ENCODE assay signal across 8 mouse cellular contexts in genomic region chrX:139217776-139218175, GRCm38 (mm10). TPM values are rescaled to one million over a fixed set of nuclear protein-coding genes. Genes with fewer than 3 reads are reported as not detected.
DNase-seq lines count a peak whose midpoint lies in the region; ATAC-seq and TF ChIP-seq lines count a peak whose summit lies in the region.

No protein-coding gene starts in this region.

- no peaks in the 10 kb centered on the region for H3K9me3 ChIP-seq in megakaryocyte, embryonic 14.5 days
- no peaks in the 10 kb centered on the region for H3K9me3 ChIP-seq in hindbrain, embryonic 14.5 days (ENCODE audit: control insufficient read depth, low read length)
- no peaks in the 10 kb centered on the region for H3K9me3 ChIP-seq in limb, embryonic 14.5 days (ENCODE audit: control insufficient read depth, low read length)
- H3K9me3 ChIP-seq in stomach, postnatal 0 days (ENCODE audit: control insufficient read depth, low read length): no peaks in the 10 kb centered on the region

- no peaks in the 10 kb centered on the region for H3K4me1 ChIP-seq in megakaryocyte, embryonic 14.5 days
- no peaks in the 10 kb centered on the region for H3K4me1 ChIP-seq in hindbrain, embryonic 14.5 days (replicated peaks; ENCODE audit: control insufficient read depth, insufficient read depth, low read length)
- H3K4me1 ChIP-seq in limb, embryonic 14.5 days (ENCODE audit: control insufficient read depth, insufficient read depth, low read length): no peaks in the 10 kb centered on the region
- H3K4me1 ChIP-seq in stomach, postnatal 0 days (replicated peaks; ENCODE audit: control insufficient read depth, insufficient read depth): no peaks in the 10 kb centered on the region

- WGBS in hindbrain, embryonic 14.5 days: 46% methylated on average over 10 of the region's 10 CpGs
- WGBS in limb, embryonic 14.5 days: 55% methylated on average over 10 of the region's 10 CpGs
- WGBS in stomach, postnatal 0 days: 54% methylated on average over 10 of the region's 10 CpGs

- H3K36me3 ChIP-seq in megakaryocyte, embryonic 14.5 days (replicated peaks; ENCODE audit: low read length): no peaks in the 10 kb centered on the region
- no peaks in the 10 kb centered on the region for H3K36me3 ChIP-seq in hindbrain, embryonic 14.5 days (replicated peaks; ENCODE audit: control insufficient read depth, insufficient read depth)
- H3K36me3 ChIP-seq in limb, embryonic 14.5 days (ENCODE audit: control insufficient read depth, insufficient read depth, low read length): no peaks in the 10 kb centered on the region
- no peaks in the 10 kb centered on the region for H3K36me3 ChIP-seq in stomach, postnatal 0 days (ENCODE audit: control insufficient read depth, insufficient read depth, low read length)

- no peak overlapping the region for H3K27ac ChIP-seq in hindbrain, embryonic 14.5 days
- H3K27ac ChIP-seq in limb, embryonic 14.5 days (replicated peaks; ENCODE audit: low read depth, low read length): peak overlapping the region; percentile 52; the same call in 1 of the 2 replicates
- no peak overlapping the region for H3K27ac ChIP-seq in stomach, postnatal 0 days (replicated peaks)

- TF ChIP-seq POLR2A in limb, embryonic 14.5 days (IDR thresholded peaks at IDR 0.05; ENCODE audit: borderline replicate concordance, extremely low read depth, insufficient read depth, insufficient read length): no peak

- peaks cover 9% of the 10 kb centered on the region for H3K27me3 ChIP-seq in megakaryocyte, embryonic 14.5 days (replicated peaks)
- H3K27me3 ChIP-seq in hindbrain, embryonic 14.5 days (ENCODE audit: control insufficient read depth, insufficient read depth, low read length): peaks cover 3% of the 10 kb centered on the region; the same call in 1 of the 2 replicates
- no peaks in the 10 kb centered on the region for H3K27me3 ChIP-seq in limb, embryonic 14.5 days (ENCODE audit: control insufficient read depth, insufficient read depth, low read length)
- H3K27me3 ChIP-seq in stomach, postnatal 0 days (ENCODE audit: control insufficient read depth, insufficient read depth, low read length): no peaks in the 10 kb centered on the region

- ATAC-seq in megakaryocyte, adult 5-6 weeks (ENCODE audit: poor library complexity, severe bottlenecking): no peak
- no peak for ATAC-seq in hindbrain, embryonic 14.5 days (ENCODE audit: low FRiP score)
- ATAC-seq in limb, embryonic 14.5 days (ENCODE audit: low FRiP score, low read depth): 0 out of 2 replicates have a peak, but pooled peaks have one; percentile 24
- no peak for ATAC-seq in stomach, postnatal 0 days (ENCODE audit: low FRiP score, low TSS enrichment)

- peak overlapping the region; percentile 87 for H3K4me3 ChIP-seq in megakaryocyte, embryonic 14.5 days (replicated peaks)
- H3K4me3 ChIP-seq in hindbrain, embryonic 14.5 days (replicated peaks; ENCODE audit: low read length): peak overlapping the region; percentile 37
- H3K4me3 ChIP-seq in limb, embryonic 14.5 days (replicated peaks; ENCODE audit: low read length): peak overlapping the region; percentile 39
- peak overlapping the region; percentile 37 for H3K4me3 ChIP-seq in stomach, postnatal 0 days (ENCODE audit: low read depth, low read length)

- no peak for TF ChIP-seq EP300 in stomach, postnatal 0 days (optimal IDR thresholded peaks at IDR 0.05)

- H3K9ac ChIP-seq in hindbrain, embryonic 14.5 days: no peak overlapping the region; the same call in 1 of the 2 replicates
- H3K9ac ChIP-seq in limb, embryonic 14.5 days (ENCODE audit: low read depth, low read length, severe bottlenecking): peak overlapping the region; percentile 45
- H3K9ac ChIP-seq in stomach, postnatal 0 days (ENCODE audit: low read length): no peak overlapping the region

- H3K4me2 ChIP-seq in hindbrain, embryonic 14.5 days (replicated peaks): peak overlapping the region; percentile 56
- H3K4me2 ChIP-seq in limb, embryonic 14.5 days (replicated peaks; ENCODE audit: low read depth, low read length, severe bottlenecking): peak overlapping the region; percentile 37
- H3K4me2 ChIP-seq in stomach, postnatal 0 days (replicated peaks; ENCODE audit: low read depth): peak overlapping the region; percentile 43

- DNase-seq in hindbrain, embryonic 14.5 days (ENCODE audit: low spot score): no peak
- no peak for DNase-seq in limb, embryonic 14.5 days (ENCODE audit: low spot score)
- DNase-seq in stomach, postnatal 0 days (ENCODE audit: low spot score): no peak
- no peak for DNase-seq in c-Kit-positive CD71-positive TER-119-positive erythroid progenitor cells, embryonic 14.5 days (ENCODE audit: low spot score)
- no peak for DNase-seq in right cerebral cortex, postnatal 4 days
- DNase-seq in testis, postnatal 14 days (ENCODE audit: low spot score): no peak

- TF ChIP-seq CTCF in stomach, postnatal 0 days (IDR thresholded peaks at IDR 0.05; ENCODE audit: low read depth): no peak

RNA-seq across cellular contexts. Expression of gene Mum1l1, which starts 7.9 kb away (rescaled TPM):
- not detected in 2 replicates for polyA plus RNA-seq in megakaryocyte, embryonic 14.5 days (2012; ENCODE audit: insufficient read depth, low replicate concordance)
- total RNA-seq in megakaryocyte, adult 5-6 weeks (2015): not detected in 2 replicates
- not detected in 2 replicates for total RNA-seq in megakaryocyte, adult 5-6 weeks (2017)
- polyA plus RNA-seq in hindbrain, embryonic 14.5 days (2014; fragmentation: Nextera tagmentation; extraction: Ambion mirVana): 12.1 and 14.3 TPM in 2 replicates
- 13.3 and 17.2 TPM in 2 replicates for polyA plus RNA-seq in limb, embryonic 14.5 days (2012; rRNA removed)
- 39.1 and 52.6 TPM in 2 replicates for polyA plus RNA-seq in limb, embryonic 14.5 days (2014; fragmentation: Nextera tagmentation; extraction: Ambion mirVana)
- polyA plus RNA-seq in stomach, postnatal 0 days (2015; fragmentation: Nextera tagmentation; extraction: Ambion mirVana): 5.6 and 8.2 TPM in 2 replicates

RNA-seq across cellular contexts. Expression of gene 4933428M09Rik, which starts 38.7 kb away (rescaled TPM):
- 0.39 TPM in 1 of 2 replicates, not detected in the other for polyA plus RNA-seq in megakaryocyte, embryonic 14.5 days (2012; ENCODE audit: insufficient read depth, low replicate concordance)
- not detected in 2 replicates for total RNA-seq in megakaryocyte, adult 5-6 weeks (2015)
- total RNA-seq in megakaryocyte, adult 5-6 weeks (2017): not detected in 2 replicates
- polyA plus RNA-seq in hindbrain, embryonic 14.5 days (2014; fragmentation: Nextera tagmentation; extraction: Ambion mirVana): not detected in 2 replicates
- polyA plus RNA-seq in limb, embryonic 14.5 days (2012; rRNA removed): not detected in 2 replicates
- polyA plus RNA-seq in limb, embryonic 14.5 days (2014; fragmentation: Nextera tagmentation; extraction: Ambion mirVana): not detected in 2 replicates
- not detected in 2 replicates for polyA plus RNA-seq in stomach, postnatal 0 days (2015; fragmentation: Nextera tagmentation; extraction: Ambion mirVana)

Comparison
In these comparisons a context has a peak if more than half of its experiments do, and no peak if none do; other contexts are left out.
1. H3K4me3 ChIP-seq: peak in every context shown above with its lines; median percentile 87 in megakaryocyte, embryonic 14.5 days; 39 in limb, embryonic 14.5 days; 37 in hindbrain, embryonic 14.5 days; 37 in stomach, postnatal 0 days.